Mouse (Mus musculus): Measurements from ENCODE around the gene Hoxc13.

Hoxc13 gene

GRCm38 (mm10) chr15:102921053-102922011 is at the start of gene Hoxc13:
Gene Hoxc13, plus strand, starts transcription at chr15:102921103.
- in situ Hi-C loops (cut with MboI, MseI) = no loop called here

- in situ Hi-C loops (cut with MboI, MseI) = no loop called here
Measured at GRCm38 (mm10) chr15:102885803-102886202, 35.1 kb upstream of the Hoxc13 start.

- in situ Hi-C loops (cut with MboI, MseI) = no loop called here
Measured at GRCm38 (mm10) chr15:102895115-102895514, 25.8 kb upstream of the Hoxc13 start.

- in situ Hi-C loops (cut with MboI, MseI) = no loop called here
Measured at GRCm38 (mm10) chr15:102904946-102905345, 16.0 kb upstream of the Hoxc13 start.

- in situ Hi-C loops (cut with MboI, MseI) = no loop called here
Measured at GRCm38 (mm10) chr15:102909536-102909935, 11.4 kb upstream of the Hoxc13 start.

- in situ Hi-C loops (cut with MboI, MseI) = loop anchor here (5.0 kb wide), 1 partner anchor 43 kb away; no protein-coding TSS in a partner anchor
Measured at GRCm38 (mm10) chr15:102910038-102910437, 10.9 kb upstream of the Hoxc13 start.

GRCm38 (mm10) chr15:102910496-102911095 is 10.3 kb upstream of the Hoxc13 start:
- in situ Hi-C loops (cut with MboI, MseI) = loop anchor here (5.0 kb wide), 1 partner anchor 43 kb away; no protein-coding TSS in a partner anchor

GRCm38 (mm10) chr15:102913038-102913585 is 7.8 kb upstream of the Hoxc13 start:
- in situ Hi-C loops (cut with MboI, MseI) = loop anchor here (5.0 kb wide), 1 partner anchor 46 kb away; no protein-coding TSS in a partner anchor

- in situ Hi-C loops (cut with MboI, MseI) = no loop called here
Measured at GRCm38 (mm10) chr15:102917972-102918572, 2.8 kb upstream of the Hoxc13 start.

GRCm38 (mm10) chr15:102918611-102919265 is 2.2 kb upstream of the Hoxc13 start:
- in situ Hi-C loops (cut with MboI, MseI) = no loop called here

GRCm38 (mm10) chr15:102919336-102920180 is 1.3 kb upstream of the Hoxc13 start:
- in situ Hi-C loops (cut with MboI, MseI) = no loop called here

- in situ Hi-C loops (cut with MboI, MseI) = no loop called here
Measured at GRCm38 (mm10) chr15:102920619-102921018, 284 bp upstream of the Hoxc13 start.

- in situ Hi-C loops (cut with MboI, MseI) = no loop called here
Measured at GRCm38 (mm10) chr15:102922012-102922362, 1.1 kb downstream of the Hoxc13 start.

- in situ Hi-C loops (cut with MboI, MseI) = no loop called here
Measured at GRCm38 (mm10) chr15:102922636-102923500, 2.0 kb downstream of the Hoxc13 start.

- in situ Hi-C loops (cut with MboI, MseI) = no loop called here
Measured at GRCm38 (mm10) chr15:102927032-102927645, 6.2 kb downstream of the Hoxc13 start.

- in situ Hi-C loops (cut with MboI, MseI) = no loop called here
Measured at GRCm38 (mm10) chr15:102931706-102932358, 10.9 kb downstream of the Hoxc13 start.

GRCm38 (mm10) chr15:102934438-102934837 is 13.5 kb downstream of the Hoxc13 start:
- in situ Hi-C loops (cut with MboI, MseI) = no loop called here

- in situ Hi-C loops (cut with MboI, MseI) = no loop called here
Measured at GRCm38 (mm10) chr15:102934897-102935296, 14.0 kb downstream of the Hoxc13 start.

Data from T-helper 1 cell (primary cell).